Mouse (Mus musculus) hindbrain, postnatal 0 days (tissue): ENCODE measurements around the gene Nln. TPM values are rescaled to one million over a fixed set of nuclear protein-coding genes. Genes with fewer than 3 reads are reported as not detected.

ENCODE experiments used
- ATAC-seq: fragments of 200-750 bp; cut with Nextera tagmentation; 2 replicates; pipeline ENCODE4 v1.8.0; 2017; ENCODE audit warnings: mild to moderate bottlenecking, moderate TSS enrichment, moderate library complexity
- DNase-seq: peaks from one replicate; pipeline ENCODE4 v3.0.0-alpha.2; 2015; ENCODE audit warnings: low spot score
- H3K27ac ChIP-seq: fragments of 300-500 bp; sonication (generic); 2 replicates; pipeline ENCODE4 v1.5.1; 2014; ENCODE audit warnings: mild to moderate bottlenecking
- H3K27me3 ChIP-seq: fragments of 300-500 bp; sonication (generic); 2 replicates; pipeline ENCODE4 v1.6.1; 2014; ENCODE audit warnings: low read length, mixed read lengths; ENCODE audit not compliant: insufficient read depth
- H3K36me3 ChIP-seq: fragments of 300-500 bp; sonication (generic); 2 replicates; pipeline ENCODE4 v1.6.1; 2014; ENCODE audit warnings: low read length, mixed read lengths; ENCODE audit not compliant: insufficient read depth
- H3K4me1 ChIP-seq: fragments of 300-500 bp; sonication (generic); 2 replicates; pipeline ENCODE4 v1.6.1; 2014; ENCODE audit warnings: antibody characterized with exemption, low read length, mixed read lengths; ENCODE audit not compliant: insufficient read depth
- H3K4me2 ChIP-seq: fragments of 300-500 bp; sonication (generic); 2 replicates; pipeline ENCODE4 v1.6.1; 2014; ENCODE audit warnings: low read depth, mild to moderate bottlenecking, low read length, moderate library complexity, mixed read lengths
- H3K4me3 ChIP-seq: fragments of 300-500 bp; sonication (generic); 2 replicates; pipeline ENCODE4 v1.5.1; 2014; ENCODE audit warnings: low read length
- H3K9ac ChIP-seq: fragments of 300-500 bp; sonication (generic); replicated peaks from 2 replicates; pipeline ENCODE4 v1.6.1; 2014; ENCODE audit warnings: mild to moderate bottlenecking, low read length, moderate library complexity, mixed read lengths
- H3K9me3 ChIP-seq: fragments of 300-500 bp; sonication (generic); 2 replicates; pipeline ENCODE4 v1.6.1; 2016; ENCODE audit warnings: low read length, mixed read lengths
- CTCF ChIP-seq: IDR thresholded peaks from 2 replicates; pipeline ENCODE4 v1.5.1; 2016; ENCODE audit warnings: antibody characterized with exemption, control low read depth, low read depth
- WGBS: fragments of 180-500 bp; shearing (Covaris S2); extraction: QIAGEN DNeasy Blood & Tissue Kit; methylation state at CpG from one replicate; pipeline ENCODE4 v1.1.7; 2014; 5-methylcytosine and 5-hydroxymethylcytosine counted together
- polyA plus RNA-seq: library from polyadenylated mRNA; unstranded; fragments of >200 nt; fragmentation: Nextera tagmentation; extraction: Ambion mirVana; gene quantifications from 2 replicates; pipeline ENCODE4 v1.2.1, GENCODE M21; 2015
- total RNA-seq: library from RNA; depleted of rRNA; stranded (reverse); fragments of >200 nt; gene quantifications from 2 replicates; pipeline ENCODE4 v1.2.3, GENCODE M21; 2014; rRNA removed

The Nln gene
- total and polyA plus RNA-seq, 2 experiments from 2014 or later: 53.7 to 67.3 TPM

GRCm38 (mm10) chr13:103977844-103978243, 131.6 kb downstream of the Nln start:
- Histone ChIP-seq H3K27me3 (no peaks in the 10 kb centered on the region), H3K4me2 (no peak overlapping the region), H3K9me3 (no peaks in the 10 kb centered on the region), H3K9ac (no peak overlapping the region), H3K27ac (no peak overlapping the region), H3K4me3 (no peak overlapping the region), H3K4me1 (no peaks in the 10 kb centered on the region), H3K36me3 (no peaks in the 10 kb centered on the region)
- no peak for DNase-seq
- 76% methylated on average over 6 of the region's 6 CpGs for WGBS
- ATAC-seq: no peak
- no peak for TF ChIP-seq CTCF

- Histone ChIP-seq H3K9ac (no peak overlapping the region), H3K4me1 (no peaks in the 10 kb centered on the region), H3K36me3 (no peaks in the 10 kb centered on the region), H3K27me3 (no peaks in the 10 kb centered on the region), H3K4me3 (no peak overlapping the region), H3K9me3 (no peaks in the 10 kb centered on the region), H3K4me2 (no peak overlapping the region), H3K27ac (no peak overlapping the region)
- ATAC-seq (no peak), DNase-seq (no peak)
- WGBS: 84% methylated on average over 4 of the region's 4 CpGs
- TF ChIP-seq CTCF: no peak
These were observed 133.2 kb downstream of the Nln start for GRCm38 (mm10) chr13:103976181-103976724.

- no peak for ATAC-seq
- H3K4me3 ChIP-seq: no peak overlapping the region
- no peaks in the 10 kb centered on the region for H3K36me3 ChIP-seq
- H3K9me3 ChIP-seq: no peaks in the 10 kb centered on the region
- H3K27me3 ChIP-seq: no peaks in the 10 kb centered on the region
- H3K9ac ChIP-seq: no peak overlapping the region
- no peak overlapping the region for H3K27ac ChIP-seq
- H3K4me2 ChIP-seq: no peak overlapping the region
- DNase-seq: no peak
- WGBS: 89% methylated on average over 10 of the region's 10 CpGs
- H3K4me1 ChIP-seq: no peaks in the 10 kb centered on the region
- no peak for TF ChIP-seq CTCF
These were observed 134.3 kb downstream of the Nln start for GRCm38 (mm10) chr13:103975101-103975500.

GRCm38 (mm10) chr13:103973977-103974376, 135.4 kb downstream of the Nln start:
- no peak overlapping the region for H3K27ac ChIP-seq
- H3K9me3 ChIP-seq: no peaks in the 10 kb centered on the region
- H3K36me3 ChIP-seq: no peaks in the 10 kb centered on the region
- H3K4me1 ChIP-seq: no peaks in the 10 kb centered on the region
- H3K9ac ChIP-seq: no peak overlapping the region
- no peak overlapping the region for H3K4me2 ChIP-seq
- DNase-seq: no peak
- no peak for TF ChIP-seq CTCF
- WGBS: 73% methylated on average over 5 of the region's 5 CpGs
- no peak overlapping the region for H3K4me3 ChIP-seq
- no peak for ATAC-seq
- no peaks in the 10 kb centered on the region for H3K27me3 ChIP-seq

Other genes with a start within 250 kb of the Nln start
- gene Erbin, start 189.1 kb downstream of the Nln start, total RNA-seq: 32.5 and 32.8 TPM in 2 replicates
- 8.1 and 8.5 TPM in 2 replicates for gene Erbin, start 189.1 kb downstream of the Nln start, polyA plus RNA-seq
- 26.8 and 36.7 TPM in 2 replicates for gene Sgtb, start 127 bp upstream of the Nln start, total RNA-seq
- 24.3 and 24.9 TPM in 2 replicates for gene Sgtb, start 127 bp upstream of the Nln start, polyA plus RNA-seq
- gene Trappc13, start 68.9 kb upstream of the Nln start, total RNA-seq: 26.0 and 27.7 TPM in 2 replicates
- gene Trappc13, start 68.9 kb upstream of the Nln start, polyA plus RNA-seq: 41.9 and 46.6 TPM in 2 replicates
- 27.5 and 29.7 TPM in 2 replicates for gene Trim23, start 69.2 kb upstream of the Nln start, total RNA-seq
- 28.8 and 30.7 TPM in 2 replicates for gene Trim23, start 69.2 kb upstream of the Nln start, polyA plus RNA-seq
- 2.5 and 3.0 TPM in 2 replicates for gene Cenpk, start 119.0 kb upstream of the Nln start, total RNA-seq
- 18.2 and 19.8 TPM in 2 replicates for gene Cenpk, start 119.0 kb upstream of the Nln start, polyA plus RNA-seq
- gene Ppwd1, start 119.2 kb upstream of the Nln start, total RNA-seq: 4.3 and 5.9 TPM in 2 replicates
- 6.3 and 6.9 TPM in 2 replicates for gene Ppwd1, start 119.2 kb upstream of the Nln start, polyA plus RNA-seq
- gene Adamts6, start 178.2 kb upstream of the Nln start, total RNA-seq: 6.1 and 8.9 TPM in 2 replicates
- gene Adamts6, start 178.2 kb upstream of the Nln start, polyA plus RNA-seq: 1.1 TPM in 2 replicates